Mouse (Mus musculus): Measurements from ENCODE around the gene BC005537. TPM values are rescaled to one million over a fixed set of nuclear protein-coding genes. Genes with fewer than 3 reads are reported as not detected.
A peak's percentile ranks its signal among the peaks of the same experiment; 100 is the strongest.

Gene BC005537
- total RNA-seq, 1 experiment from 2014 or later, result 76.9 TPM

- no peak for ATAC-seq (ENCODE audit: extremely low read depth, insufficient number of reproducible peaks, low FRiP score, poor library complexity, severe bottlenecking)
Measured at GRCm38 (mm10) chr13:24798686-24799085, 2.8 kb upstream of the BC005537 start.

GRCm38 (mm10) chr13:24799378-24799777 lies 2.1 kb upstream of the BC005537 start:
- no peak for ATAC-seq (ENCODE audit: extremely low read depth, insufficient number of reproducible peaks, low FRiP score, poor library complexity, severe bottlenecking)

- ATAC-seq (ENCODE audit: extremely low read depth, insufficient number of reproducible peaks, low FRiP score, poor library complexity, severe bottlenecking), result no peak
Measured at GRCm38 (mm10) chr13:24799925-24800673, 1.4 kb upstream of the BC005537 start.

GRCm38 (mm10) chr13:24800674-24801307 lies 666 bp upstream of the BC005537 start:
- peak; percentile 91 for ATAC-seq (ENCODE audit: extremely low read depth, insufficient number of reproducible peaks, low FRiP score, poor library complexity, severe bottlenecking)

GRCm38 (mm10) chr13:24802131-24802691 lies 754 bp downstream of the BC005537 start:
- ATAC-seq (ENCODE audit: extremely low read depth, insufficient number of reproducible peaks, low FRiP score, poor library complexity, severe bottlenecking), result peak; percentile 27; the same call in 1 of the 2 replicates

GRCm38 (mm10) chr13:24803196-24803595 lies 1.7 kb downstream of the BC005537 start:
- no peak for ATAC-seq (ENCODE audit: extremely low read depth, insufficient number of reproducible peaks, low FRiP score, poor library complexity, severe bottlenecking)

- ATAC-seq (ENCODE audit: extremely low read depth, insufficient number of reproducible peaks, low FRiP score, poor library complexity, severe bottlenecking), result no peak
Measured at GRCm38 (mm10) chr13:24806079-24806478, 4.6 kb downstream of the BC005537 start.

GRCm38 (mm10) chr13:24812521-24812920 lies 11.1 kb downstream of the BC005537 start:
- no peak for ATAC-seq (ENCODE audit: extremely low read depth, insufficient number of reproducible peaks, low FRiP score, poor library complexity, severe bottlenecking)

- ATAC-seq (ENCODE audit: extremely low read depth, insufficient number of reproducible peaks, low FRiP score, poor library complexity, severe bottlenecking), result no peak
Measured at GRCm38 (mm10) chr13:24814616-24815015, 13.2 kb downstream of the BC005537 start.

- ATAC-seq (ENCODE audit: extremely low read depth, insufficient number of reproducible peaks, low FRiP score, poor library complexity, severe bottlenecking), result peak; percentile 16; the same call in 1 of the 2 replicates
Measured at GRCm38 (mm10) chr13:24816125-24817092, 15.0 kb downstream of the BC005537 start.

- ATAC-seq (ENCODE audit: extremely low read depth, insufficient number of reproducible peaks, low FRiP score, poor library complexity, severe bottlenecking), result no peak
Measured at GRCm38 (mm10) chr13:24819931-24820330, 18.5 kb downstream of the BC005537 start.

- no peak for ATAC-seq (ENCODE audit: extremely low read depth, insufficient number of reproducible peaks, low FRiP score, poor library complexity, severe bottlenecking)
Measured at GRCm38 (mm10) chr13:24822663-24823343, 21.3 kb downstream of the BC005537 start.

GRCm38 (mm10) chr13:24824647-24825046 lies 23.2 kb downstream of the BC005537 start:
- no peak for ATAC-seq (ENCODE audit: extremely low read depth, insufficient number of reproducible peaks, low FRiP score, poor library complexity, severe bottlenecking)

GRCm38 (mm10) chr13:24825587-24825986 lies 24.1 kb downstream of the BC005537 start:
- no peak for ATAC-seq (ENCODE audit: extremely low read depth, insufficient number of reproducible peaks, low FRiP score, poor library complexity, severe bottlenecking)

GRCm38 (mm10) chr13:24826116-24826515 lies 24.7 kb downstream of the BC005537 start:
- no peak for ATAC-seq (ENCODE audit: extremely low read depth, insufficient number of reproducible peaks, low FRiP score, poor library complexity, severe bottlenecking)

GRCm38 (mm10) chr13:24830756-24831352 lies 29.4 kb downstream of the BC005537 start:
- ATAC-seq (ENCODE audit: extremely low read depth, insufficient number of reproducible peaks, low FRiP score, poor library complexity, severe bottlenecking), result no peak

- peak; percentile 94 for ATAC-seq (ENCODE audit: extremely low read depth, insufficient number of reproducible peaks, low FRiP score, poor library complexity, severe bottlenecking)
Measured at GRCm38 (mm10) chr13:24831353-24832130, 30.1 kb downstream of the BC005537 start, which contains the start of the genes Acot13 and Tdp2. Gene Acot13, minus strand, starts transcription at chr13:24831540. Gene Tdp2, plus strand, starts transcription at chr13:24831679.
